Mouse (Mus musculus) CD4-positive, CD25-positive, alpha-beta regulatory T cell, adult 2 months (primary cell): Measurements from ENCODE around the gene Nampt.

ENCODE experiments used
- DNase-seq: peaks from one replicate; pipeline ENCODE4 v3.0.0-alpha.2; 2012; ENCODE audit warnings: low read depth, low spot score

Gene Nampt

DNA sequence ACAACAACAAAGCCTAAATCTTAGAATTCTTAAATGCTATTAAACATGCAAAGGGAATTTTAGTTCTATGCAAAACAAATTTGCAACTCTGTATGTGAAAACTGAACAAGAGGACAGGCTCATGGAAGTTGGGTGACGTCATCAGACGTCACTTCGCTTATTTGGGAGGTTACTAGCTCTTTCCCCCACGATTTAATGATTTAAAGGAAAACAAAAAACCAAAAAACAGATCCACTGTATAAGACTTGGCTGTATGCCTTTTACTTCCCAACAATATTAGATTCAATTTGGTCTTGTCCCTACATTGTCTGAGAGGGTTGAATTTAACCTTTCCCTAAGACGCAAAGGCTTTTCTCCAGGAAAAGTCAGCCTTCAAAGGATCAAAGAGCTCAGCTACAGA is at the start of gene Nampt:
TSS of gene Nampt (plus strand) at position 130 of the 400 bp plus-strand sequence.
- peak; percentile 65 for DNase-seq

DNA sequence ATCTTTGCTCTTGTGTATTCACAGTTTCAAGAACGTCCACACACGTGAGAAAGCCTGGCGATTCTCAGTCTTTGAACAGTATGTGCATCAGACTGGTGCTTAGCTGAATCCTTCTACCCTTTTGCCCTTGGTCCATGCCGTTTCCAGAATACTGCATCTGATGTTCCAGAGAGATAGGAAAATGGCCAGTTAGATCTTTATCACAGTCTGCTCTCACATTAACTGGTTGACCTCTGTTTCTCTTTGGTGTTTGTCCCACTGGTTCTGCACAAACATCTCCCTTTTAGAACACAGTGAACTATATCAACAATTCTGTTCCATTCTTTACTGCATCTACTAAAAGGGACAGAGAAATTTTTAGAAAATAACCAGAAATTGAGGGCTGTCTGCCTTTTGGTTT is 48.6 kb upstream of the Nampt start:
- DNase-seq = no peak

DNA sequence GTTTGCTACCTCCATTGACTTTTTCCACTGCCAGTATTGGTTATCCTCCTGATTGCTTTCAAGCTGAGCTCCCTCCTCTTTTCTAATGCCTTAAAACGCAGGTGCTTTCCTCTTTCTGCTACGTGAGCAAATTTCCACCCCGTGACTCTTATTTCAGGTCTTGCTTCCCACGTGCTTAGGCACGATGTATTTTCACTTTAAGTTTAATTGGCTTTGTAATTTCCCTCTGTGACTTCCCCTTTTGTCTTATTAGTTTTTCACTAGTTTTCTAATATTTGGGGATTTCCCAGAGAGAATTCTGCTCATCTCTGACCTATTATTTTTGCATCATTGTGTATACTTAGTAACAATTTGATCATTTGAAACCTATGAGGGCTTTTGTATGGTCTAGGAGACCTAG is 44.8 kb upstream of the Nampt start:
- DNase-seq = peak; percentile 77

DNA sequence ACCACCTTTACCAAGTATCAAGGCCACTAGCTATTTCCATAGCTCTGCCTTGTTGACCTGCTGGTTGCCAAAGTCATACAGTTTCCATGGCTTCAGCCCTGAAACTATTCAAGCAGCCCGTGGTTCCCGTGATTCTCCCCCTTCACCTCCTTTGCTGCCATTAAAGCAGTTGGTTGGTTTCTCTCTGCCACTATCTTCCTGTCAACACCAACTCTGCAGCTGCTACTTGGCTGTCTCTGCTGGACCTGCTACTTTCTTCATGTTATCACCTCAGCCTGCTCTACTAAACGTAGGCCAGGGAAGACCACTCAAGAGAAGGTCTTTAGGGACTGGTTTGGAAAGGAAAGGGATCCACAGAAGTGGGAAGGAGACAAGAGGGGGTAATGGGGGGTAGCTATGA is 30.3 kb upstream of the Nampt start:
- DNase-seq = no peak

- peak; percentile 47 for DNase-seq
These were observed 23.4 kb upstream of the Nampt start for GRCm38 (mm10) chr12:32795765-32796471.

- DNase-seq = no peak
These were observed 21.9 kb upstream of the Nampt start for GRCm38 (mm10) chr12:32797438-32797837.

GRCm38 (mm10) chr12:32801078-32801477 is 18.3 kb upstream of the Nampt start:
- DNase-seq = no peak

DNA sequence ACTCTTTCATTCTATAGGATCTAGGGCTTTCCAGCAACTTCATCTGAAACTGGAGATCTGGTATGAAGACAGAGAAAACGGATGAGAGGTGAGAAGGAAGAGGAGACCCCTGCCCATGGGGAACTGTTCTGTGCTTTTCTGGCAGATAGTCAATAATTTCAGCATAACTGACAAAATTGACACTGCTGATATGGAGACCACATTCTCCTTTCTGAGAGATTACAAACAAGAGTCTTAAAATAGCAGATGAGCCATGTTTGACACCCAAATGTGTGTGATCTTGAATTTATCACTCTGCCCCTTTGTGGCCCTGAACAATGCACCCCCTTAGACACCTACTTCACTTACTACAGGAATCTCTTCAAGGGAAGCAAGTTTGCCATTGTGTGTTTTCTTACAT is 13.8 kb upstream of the Nampt start:
- no peak for DNase-seq

DNA sequence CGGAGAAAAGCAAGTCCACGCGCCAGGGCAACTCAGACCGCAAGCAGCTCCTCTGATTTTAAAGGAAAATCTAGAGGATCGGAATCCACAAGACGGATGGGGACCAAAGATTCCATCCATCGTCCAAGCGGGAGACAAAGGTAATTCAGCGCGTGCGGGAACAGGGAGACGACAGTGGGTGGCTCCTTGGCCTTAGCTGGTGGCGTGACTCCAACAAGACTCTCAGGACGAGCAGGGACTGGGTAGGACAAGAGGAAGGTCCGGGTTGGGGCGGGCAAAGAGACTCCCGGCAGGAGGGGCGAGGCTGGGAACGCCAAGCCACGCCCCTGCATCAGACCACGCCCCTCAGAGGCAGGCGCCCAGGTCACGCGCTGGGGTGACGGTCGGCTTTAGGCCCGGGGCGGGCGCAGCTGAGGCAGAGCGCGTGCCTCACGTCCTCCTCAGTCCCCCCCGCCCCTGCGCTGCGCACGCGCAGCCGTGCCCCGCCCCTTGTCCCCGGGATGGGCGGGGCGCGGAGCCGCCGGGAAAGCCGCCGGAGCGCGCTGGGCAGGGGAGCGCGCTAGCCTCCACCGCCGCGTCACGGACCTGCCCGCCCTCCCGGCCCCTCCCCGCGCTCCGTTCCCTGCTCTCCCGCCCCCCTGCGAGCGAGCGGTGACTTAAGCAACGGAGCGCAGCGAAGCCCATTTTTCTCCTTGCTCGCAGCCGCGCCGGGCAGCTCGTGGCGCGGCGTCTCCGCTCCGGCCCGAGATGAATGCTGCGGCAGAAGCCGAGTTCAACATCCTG is 669 bp downstream of the Nampt start:
- peak; percentile 99 for DNase-seq

- peak; percentile 82 for DNase-seq
These were observed 1.6 kb downstream of the Nampt start for GRCm38 (mm10) chr12:32820688-32821503.

GRCm38 (mm10) chr12:32821504-32822011 is 2.2 kb downstream of the Nampt start:
- no peak for DNase-seq

GRCm38 (mm10) chr12:32822066-32822465 is 2.7 kb downstream of the Nampt start:
- DNase-seq = no peak

DNA sequence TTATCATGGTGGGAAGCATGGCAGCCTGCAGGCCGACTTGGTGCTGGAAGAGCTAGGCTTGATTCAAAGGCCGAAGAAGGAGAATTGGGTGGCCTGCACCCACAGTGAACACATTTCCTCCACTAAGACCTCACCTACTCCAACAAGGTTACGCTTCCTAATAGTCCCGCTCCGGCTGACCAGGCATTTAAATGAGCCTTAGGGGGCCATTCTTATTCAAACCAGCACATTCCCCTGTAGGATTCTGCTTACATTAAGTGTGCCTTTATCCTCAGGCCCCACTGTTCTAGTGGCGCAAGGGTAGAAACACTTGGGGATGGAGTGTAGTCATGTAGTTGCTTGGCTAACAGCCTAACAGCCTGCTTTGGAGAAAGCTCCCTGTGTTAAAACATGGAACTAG is 5.2 kb downstream of the Nampt start:
- DNase-seq = no peak

DNA sequence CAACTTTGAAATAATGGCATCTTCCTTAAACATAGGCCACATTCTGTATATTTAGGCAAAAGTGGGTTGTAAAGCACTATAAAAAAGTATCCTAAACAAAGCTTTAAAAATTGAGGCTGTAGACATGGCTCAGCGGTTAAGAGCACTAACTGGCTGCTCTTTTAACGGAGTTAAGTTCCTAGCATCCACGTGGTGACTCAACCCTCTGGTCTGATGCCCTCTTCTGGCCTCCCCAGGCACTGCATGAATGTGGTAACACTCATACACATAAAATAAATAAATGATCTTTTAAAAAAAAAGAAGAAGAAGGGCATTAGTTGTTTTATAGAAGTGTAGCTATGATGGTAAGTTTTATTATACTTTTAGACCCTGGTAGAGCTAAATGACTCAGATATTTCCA is 7.6 kb downstream of the Nampt start:
- peak; percentile 87 for DNase-seq

GRCm38 (mm10) chr12:32828137-32828760 is 8.9 kb downstream of the Nampt start:
- no peak for DNase-seq

- no peak for DNase-seq
These were observed 10.2 kb downstream of the Nampt start for GRCm38 (mm10) chr12:32829321-32830090.

DNA sequence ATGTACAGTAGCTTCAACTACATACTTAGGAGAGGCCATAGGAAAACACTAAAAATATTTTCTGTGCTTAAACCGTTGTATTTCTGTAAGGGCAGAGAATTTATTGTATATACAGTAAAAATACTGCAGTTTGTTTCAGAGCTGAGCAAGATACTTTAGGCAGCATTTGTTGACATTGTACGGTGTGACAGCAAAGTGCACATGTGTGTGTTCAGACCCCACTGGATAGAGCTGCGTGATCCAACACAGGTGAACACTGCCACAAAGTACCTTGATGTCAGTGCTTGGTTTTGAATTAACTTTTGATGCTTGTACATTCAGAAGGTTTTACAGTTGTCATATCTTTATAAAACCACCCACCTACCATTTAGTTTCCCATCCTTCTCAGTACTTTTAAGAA is 12.7 kb downstream of the Nampt start:
- no peak for DNase-seq

DNA sequence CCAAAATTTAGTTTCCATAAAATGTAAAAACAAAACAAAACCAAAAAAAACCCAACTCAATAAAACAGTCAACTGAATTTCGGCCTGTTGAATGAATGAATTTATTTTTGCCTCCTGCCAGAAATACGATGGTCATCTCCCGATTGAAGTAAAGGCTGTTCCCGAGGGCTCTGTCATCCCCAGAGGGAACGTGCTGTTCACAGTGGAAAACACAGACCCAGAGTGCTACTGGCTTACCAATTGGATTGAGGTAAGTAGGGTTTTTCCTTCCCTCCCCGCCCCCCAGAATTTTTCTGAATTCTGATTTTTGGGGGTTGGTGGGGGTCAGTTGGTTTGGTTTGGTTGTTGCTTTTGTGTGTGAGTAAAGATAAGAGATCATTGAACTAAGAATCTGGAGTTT is 15.4 kb downstream of the Nampt start:
- no peak for DNase-seq

- no peak for DNase-seq
These were observed 15.9 kb downstream of the Nampt start for GRCm38 (mm10) chr12:32835235-32835634.

GRCm38 (mm10) chr12:32838406-32838805 is 19.1 kb downstream of the Nampt start:
- DNase-seq = no peak

- DNase-seq = no peak
These were observed 19.6 kb downstream of the Nampt start for GRCm38 (mm10) chr12:32838954-32839353.
